Mouse (Mus musculus): Measurements from ENCODE around the gene Cd38.
"Not testable (repeated sequence)": the region's sequence is repeated elsewhere in the genome, so short reads cannot be mapped to it uniquely, and the experiment has no call there.

Cd38 gene

GRCm38 (mm10) chr5:43860096-43860495 is 8.3 kb upstream of the Cd38 start:
- no peak for DNase-seq (ENCODE audit: low read depth)

DNA sequence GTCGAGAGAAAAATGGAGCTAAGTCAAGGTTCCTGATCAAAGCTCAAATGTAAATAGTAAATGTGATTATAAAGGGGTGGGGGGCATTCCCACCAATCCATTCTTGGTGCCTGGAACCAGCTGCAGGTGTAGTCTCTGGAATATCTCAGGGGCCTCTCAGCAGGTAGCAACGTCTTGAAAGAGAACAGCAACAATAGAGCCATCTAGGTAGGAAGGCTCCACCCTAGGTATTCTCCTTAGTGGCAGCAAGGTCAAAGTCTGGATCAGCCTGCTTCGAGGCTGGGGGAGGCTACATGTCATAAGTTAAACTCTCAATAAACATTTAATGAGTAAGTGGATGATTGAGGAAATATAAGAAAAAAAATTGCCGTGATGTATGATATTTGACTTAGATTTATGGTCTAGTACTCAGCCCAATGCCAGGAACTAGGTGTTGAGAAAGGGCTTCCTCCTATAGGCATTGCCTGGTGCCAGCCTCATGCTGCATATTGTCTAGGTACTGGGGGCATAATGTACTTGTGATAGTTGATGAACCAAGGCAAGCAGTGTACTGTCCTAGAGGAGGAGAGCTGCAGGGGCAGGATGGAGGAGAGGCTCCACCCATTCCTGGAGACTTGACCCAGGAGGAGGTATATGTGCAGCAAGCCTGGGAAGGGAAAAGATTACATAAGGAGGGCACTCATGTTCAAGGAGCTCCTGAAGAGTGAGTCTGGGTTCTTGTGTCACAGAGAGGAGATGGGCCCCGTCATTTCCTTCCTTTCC is 7.5 kb upstream of the Cd38 start:
- no peak for DNase-seq (ENCODE audit: low read depth)

DNA sequence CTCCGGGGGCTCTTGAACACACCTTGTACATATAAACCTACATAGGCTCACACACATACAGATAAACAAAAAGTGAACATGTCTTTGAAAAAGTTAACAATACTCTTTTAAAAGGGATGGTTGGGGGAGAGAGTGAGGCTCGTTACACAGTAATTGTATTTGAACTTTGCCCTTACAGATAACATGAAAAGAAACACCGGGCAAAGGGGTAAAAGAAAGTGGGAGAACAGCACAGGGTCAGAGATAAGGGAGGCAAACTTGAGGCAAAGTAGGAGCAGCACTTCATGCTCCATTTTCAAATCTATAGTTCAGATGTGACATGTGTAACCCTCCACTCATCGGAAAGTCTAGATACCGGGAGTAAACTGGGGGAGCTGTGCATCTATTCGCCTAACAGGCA is 4.7 kb upstream of the Cd38 start:
- DNase-seq (ENCODE audit: low read depth), result no peak

DNA sequence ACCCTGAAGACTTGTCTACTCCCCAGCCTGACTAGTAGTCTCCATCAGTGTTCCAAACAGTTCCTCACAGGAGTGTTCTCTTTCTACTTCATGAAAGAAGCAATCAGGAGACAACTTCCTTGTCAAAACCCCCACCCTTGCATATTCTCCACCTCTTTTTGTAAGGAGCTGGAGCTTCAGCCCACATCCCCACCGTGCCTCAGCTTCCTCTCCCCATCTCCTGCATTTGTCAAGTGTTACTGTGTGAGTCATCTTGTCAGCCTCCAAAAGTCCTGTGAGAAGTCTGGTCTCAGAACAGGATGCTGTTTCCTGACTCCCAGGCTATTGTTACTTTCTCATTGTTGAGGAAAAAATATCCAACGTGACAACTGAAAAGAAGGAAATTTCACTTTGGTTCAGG is 3.0 kb upstream of the Cd38 start:
- DNase-seq (ENCODE audit: low read depth), result no peak

DNA sequence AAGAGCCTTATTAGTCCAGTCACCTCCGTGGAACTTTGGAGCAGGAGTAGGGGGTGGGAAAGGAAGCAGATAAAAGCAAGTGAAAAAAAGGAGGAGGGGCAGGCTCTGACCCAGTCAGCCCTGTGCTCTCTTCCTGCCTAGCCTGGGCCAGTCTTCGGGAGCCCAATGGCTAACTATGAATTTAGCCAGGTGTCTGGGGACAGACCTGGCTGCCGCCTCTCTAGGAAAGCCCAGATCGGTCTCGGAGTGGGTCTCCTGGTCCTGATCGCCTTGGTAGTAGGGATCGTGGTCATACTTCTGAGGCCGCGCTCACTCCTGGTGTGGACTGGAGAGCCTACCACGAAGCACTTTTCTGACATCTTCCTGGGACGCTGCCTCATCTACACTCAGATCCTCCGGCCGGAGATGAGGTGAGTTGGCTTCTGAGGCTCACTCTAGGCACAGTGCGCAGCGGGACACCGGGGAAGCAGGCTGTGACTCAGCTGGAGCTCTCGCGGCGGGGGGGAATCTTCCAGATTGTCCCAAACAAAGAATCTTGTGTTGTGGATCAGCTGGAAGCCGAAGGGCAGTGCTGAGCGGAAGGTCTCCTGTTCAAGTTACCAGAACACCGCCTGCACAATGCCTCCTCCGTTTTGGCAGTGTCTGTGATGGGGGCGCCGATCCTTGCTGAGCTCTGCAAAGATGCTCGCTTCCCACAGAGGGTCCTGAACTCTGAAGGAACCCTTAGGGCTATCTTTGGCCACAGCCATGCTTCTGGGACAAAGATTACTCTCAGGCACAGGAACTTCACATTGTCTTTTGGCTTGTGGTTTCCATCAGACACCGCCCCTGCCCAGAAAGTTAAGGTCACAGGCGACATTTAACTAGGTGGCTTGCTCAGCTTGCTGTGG is 603 bp downstream of the Cd38 start:
- DNase-seq (ENCODE audit: low read depth), result no peak

- no peak for DNase-seq (ENCODE audit: low read depth)
Measured at GRCm38 (mm10) chr5:43871845-43872244, 3.5 kb downstream of the Cd38 start.

- no peak for DNase-seq (ENCODE audit: low read depth)
Measured at GRCm38 (mm10) chr5:43872652-43873051, 4.3 kb downstream of the Cd38 start.

DNA sequence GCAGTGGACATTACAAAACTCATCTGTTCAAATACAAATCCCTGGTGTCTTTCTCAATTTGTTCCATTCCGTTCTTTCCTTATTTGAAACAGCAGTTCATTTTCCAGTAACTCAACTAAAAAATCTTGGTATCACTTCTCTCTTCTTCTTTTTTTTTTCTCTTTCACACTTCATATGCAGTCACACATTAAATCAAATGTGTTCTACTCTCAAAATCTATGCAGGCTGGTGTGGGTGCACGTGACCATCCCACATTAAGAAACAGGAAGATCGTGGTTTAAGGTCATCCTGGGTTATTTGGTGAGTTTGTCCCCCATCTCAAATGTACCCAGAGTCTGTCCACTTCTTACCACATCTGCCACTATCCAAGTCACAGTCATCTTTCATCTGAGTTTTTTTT is 13.7 kb downstream of the Cd38 start:
- DNase-seq (ENCODE audit: low read depth), result no peak

DNA sequence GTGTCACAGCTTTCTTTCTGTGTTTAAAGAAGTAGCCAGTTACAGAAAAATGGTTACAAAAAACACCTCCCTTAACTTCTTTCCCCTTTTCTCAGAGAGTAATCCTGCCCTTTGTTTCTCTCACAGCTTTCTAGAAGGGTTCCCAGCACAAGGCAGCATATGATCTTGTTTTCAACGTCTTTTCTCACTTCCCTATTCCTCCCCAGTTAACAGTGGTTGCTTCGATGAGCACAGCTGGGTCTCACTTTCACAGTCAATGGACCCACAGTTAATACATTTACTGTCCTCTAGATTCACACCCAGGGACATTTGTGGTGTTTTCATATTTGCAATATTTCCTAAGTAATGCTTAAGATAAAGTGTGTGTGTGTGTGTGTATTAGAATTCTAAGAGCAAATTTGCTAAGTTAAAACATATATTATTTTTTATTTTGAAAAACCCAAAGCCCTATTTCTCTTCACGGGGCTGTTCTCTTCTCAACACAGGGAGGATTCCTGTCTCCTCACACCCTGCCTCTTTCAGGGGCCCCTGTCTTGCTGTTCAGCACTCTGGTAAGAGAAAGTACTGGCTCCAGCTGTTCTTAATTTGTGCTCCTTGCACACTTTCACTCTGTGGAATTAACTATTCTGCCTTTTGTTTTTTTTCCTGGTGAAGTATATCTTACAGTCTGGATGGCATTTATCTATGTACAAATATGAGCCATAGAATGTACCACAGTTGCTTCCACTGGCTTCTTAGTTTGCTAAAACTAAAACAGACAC is 16.9 kb downstream of the Cd38 start:
- DNase-seq (ENCODE audit: low read depth), result no peak

GRCm38 (mm10) chr5:43892386-43892785 is 24.0 kb downstream of the Cd38 start:
- no peak for DNase-seq (ENCODE audit: low read depth)

- DNase-seq (ENCODE audit: low read depth), result peak; percentile 22
Measured at GRCm38 (mm10) chr5:43894113-43894512, 25.8 kb downstream of the Cd38 start.

DNA sequence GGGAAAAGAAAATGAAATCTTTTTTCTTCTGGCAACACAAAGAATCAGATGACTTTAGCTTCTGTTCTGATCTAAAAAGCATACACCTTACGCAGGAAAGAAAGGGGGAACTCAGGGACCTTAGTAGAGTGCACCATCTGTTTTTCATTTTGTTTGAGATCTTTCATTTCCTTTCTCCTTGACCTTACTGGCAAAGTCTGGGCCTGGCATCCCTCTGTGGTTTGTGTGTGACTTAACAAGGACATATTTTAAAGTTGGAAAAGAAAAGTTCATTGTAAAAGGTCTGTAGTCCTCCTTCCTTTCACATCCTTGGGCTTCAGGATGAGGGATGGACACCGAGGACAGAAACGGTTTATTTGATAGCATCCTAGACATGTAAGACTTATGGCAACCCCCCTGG is 27.6 kb downstream of the Cd38 start:
- no peak for DNase-seq (ENCODE audit: low read depth)

DNA sequence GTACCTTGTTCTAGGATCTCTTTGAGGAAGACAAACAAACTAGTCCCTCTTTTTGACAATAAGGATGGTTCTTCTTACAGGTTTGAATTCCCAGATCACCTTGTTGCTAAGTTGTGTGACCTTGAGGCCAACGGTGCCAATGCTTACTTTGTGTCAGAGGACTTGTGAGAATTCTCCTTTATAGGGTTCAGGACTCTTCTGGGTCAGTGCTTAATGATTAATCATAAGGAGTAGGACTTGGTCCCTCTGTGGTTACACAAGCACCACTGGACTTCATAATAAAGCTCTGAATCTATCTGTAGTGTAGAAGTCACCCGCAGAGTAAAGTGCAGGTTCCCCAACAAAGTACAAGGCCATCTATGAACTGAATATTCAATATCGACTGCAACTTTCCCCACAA is 36.3 kb downstream of the Cd38 start:
- DNase-seq (ENCODE audit: low read depth), result no peak

DNA sequence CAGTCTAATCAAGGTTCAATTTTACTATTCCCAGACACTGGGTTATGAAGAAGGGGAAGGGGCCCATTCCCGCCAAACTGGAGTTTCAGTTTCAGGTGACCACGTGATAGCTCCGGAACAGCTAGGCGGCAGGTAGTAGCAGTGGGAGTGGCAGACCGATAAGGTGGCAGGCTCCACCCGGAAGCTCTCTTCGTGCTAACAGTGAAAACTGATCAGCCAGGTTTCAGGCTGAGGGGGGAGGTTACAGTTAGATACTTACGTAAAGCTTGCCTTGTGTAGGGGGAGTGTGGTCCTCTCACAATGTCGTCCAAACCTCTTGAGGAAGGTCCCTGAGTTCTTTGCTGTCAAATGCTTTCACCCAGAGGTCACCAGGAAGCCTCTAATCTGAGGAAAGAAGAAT is 40.9 kb downstream of the Cd38 start:
- no peak for DNase-seq (ENCODE audit: low read depth)

GRCm38 (mm10) chr5:43910006-43910405 is 41.7 kb downstream of the Cd38 start:
- DNase-seq (ENCODE audit: low read depth), result no peak

DNA sequence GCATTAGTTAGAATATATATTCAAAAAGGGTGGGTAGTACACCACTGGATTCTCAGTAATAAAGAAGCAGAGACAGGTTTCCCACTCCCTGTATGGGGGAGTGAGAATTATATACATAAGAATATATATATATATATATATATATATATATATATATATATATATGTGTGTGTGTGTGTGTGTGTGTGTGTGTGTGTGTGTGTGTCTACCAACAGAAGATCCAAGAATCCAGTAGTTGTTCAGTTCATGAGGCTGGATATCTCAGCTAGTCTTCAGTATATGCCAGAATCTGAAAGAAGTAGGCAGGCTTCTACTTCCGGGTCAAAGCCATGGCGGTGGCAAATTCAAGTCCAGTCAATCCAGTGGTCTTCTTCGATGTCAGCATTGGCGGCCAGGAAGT is 44.5 kb downstream of the Cd38 start, which contains the start of gene Gm7879:
TSS of gene Gm7879 (plus strand) at position 301 of the 400 bp plus-strand sequence.
- DNase-seq (ENCODE audit: low read depth), result not testable (repeated sequence)

- DNase-seq (ENCODE audit: low read depth), result no peak
Measured at GRCm38 (mm10) chr5:43915261-43915886, 47.0 kb downstream of the Cd38 start.

DNA sequence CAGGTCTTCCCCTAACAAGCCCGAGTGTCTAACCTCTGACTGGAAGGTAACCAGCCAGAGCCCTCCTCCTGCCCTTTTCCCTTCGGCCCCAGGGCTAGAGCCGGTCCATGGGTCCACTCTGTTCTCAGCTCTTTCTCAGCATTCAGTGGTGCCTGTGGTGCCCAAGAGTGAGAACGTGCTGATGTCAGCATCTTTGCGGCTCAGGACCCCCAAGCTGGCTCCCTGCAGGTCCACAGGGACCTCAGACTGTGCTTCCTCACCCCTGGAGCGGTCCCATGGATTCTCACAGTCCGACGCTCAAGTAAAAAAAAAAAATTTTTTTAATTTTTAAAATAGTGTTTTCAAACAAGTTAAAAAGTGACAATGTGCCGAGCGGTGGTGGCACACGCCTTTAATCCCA is 53.5 kb downstream of the Cd38 start:
- DNase-seq (ENCODE audit: low read depth), result no peak

GRCm38 (mm10) chr5:43923933-43924332 is 55.6 kb downstream of the Cd38 start:
- no peak for DNase-seq (ENCODE audit: low read depth)

DNA sequence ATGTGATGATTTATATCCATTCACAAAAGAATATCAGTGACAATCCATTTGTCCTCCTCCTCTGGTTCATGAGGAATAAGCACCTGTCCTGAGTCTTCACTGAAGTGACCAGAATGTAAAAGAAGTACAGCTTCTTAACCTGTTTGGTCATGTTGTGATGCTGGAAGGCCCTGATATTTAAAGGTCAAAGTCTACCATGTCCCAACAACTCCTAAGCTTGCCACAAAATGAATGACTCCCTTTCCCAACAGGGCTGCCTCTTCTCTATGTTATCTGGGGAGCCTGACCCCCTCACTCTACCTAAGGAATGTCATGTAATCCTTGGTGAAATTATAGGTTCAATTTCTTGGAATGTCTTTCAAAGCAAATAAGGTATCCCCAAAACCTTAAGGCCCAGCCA is 59.4 kb downstream of the Cd38 start:
- no peak for DNase-seq (ENCODE audit: low read depth)

GRCm38 (mm10) chr5:43933269-43933668 is 64.9 kb downstream of the Cd38 start:
- DNase-seq (ENCODE audit: low read depth), result no peak
